Mouse (Mus musculus) mouse trophoblast stem cell (cell line): ENCODE measurements around the gene Zbp1.

Source experiments
- in situ Hi-C, 2 experiments: fragments of 300-500 bp; cut with MseI, MboI; formaldehyde crosslinking; loops; 2 replicates in 1 of 2; 3 replicates in 1 of 2; pipeline ENCODE4 v1.15.1; 2025

Gene Zbp1

DNA sequence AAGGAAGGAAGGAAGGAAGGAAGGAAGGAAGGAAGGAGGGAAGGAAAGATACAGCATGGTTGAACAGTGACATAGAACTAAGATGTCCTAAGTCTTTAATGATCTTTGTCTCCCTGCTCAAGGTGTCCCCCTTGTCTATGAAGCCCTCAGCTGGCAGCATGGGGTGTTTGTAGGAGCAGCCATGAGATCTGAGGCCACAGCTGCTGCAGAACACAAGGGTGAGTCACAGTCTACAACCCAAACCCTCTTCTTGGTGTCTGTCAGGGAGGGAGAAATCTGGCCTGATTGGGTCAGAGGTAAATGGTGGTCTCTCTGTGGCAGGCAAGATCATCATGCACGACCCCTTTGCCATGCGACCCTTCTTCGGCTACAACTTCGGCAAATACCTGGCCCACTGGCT, 60.9 kb downstream of the Zbp1 start:
- in situ Hi-C loops: no loop called here

- in situ Hi-C loops: no loop called here
These were observed 61.3 kb downstream of the Zbp1 start for GRCm38 (mm10) chr2:173157376-173157775.

- in situ Hi-C loops: no loop called here
These were observed 61.8 kb downstream of the Zbp1 start for GRCm38 (mm10) chr2:173156923-173157322.
